Mouse (Mus musculus): ENCODE data around the gene Tnfrsf14.

- TF ChIP-seq CTCF (IDR thresholded peaks at IDR 0.05; ENCODE audit: low read depth) = no peak
- TF ChIP-seq EP300 (IDR thresholded peaks at IDR 0.05; ENCODE audit: low read depth) = no peak
These were observed 13.7 kb downstream of the Tnfrsf14 start for GRCm38 (mm10) chr4:154914707-154915106.
